Mouse (Mus musculus) cerebellum, postnatal 25 days (tissue): Measurements from ENCODE around the gene Borcs6.
A peak's percentile ranks its signal among the peaks of the same experiment; 100 is the strongest.
"Not testable (repeated sequence)": the region's sequence is repeated elsewhere in the genome, so short reads cannot be mapped to it uniquely, and the experiment has no call there.

Experiments
- DNase-seq, 2 experiments: peaks; one replicate each; pipeline ENCODE4 v3.0.0; 2021; ENCODE audit warnings: mixed read lengths in 2 of 2

Borcs6 gene

DNA sequence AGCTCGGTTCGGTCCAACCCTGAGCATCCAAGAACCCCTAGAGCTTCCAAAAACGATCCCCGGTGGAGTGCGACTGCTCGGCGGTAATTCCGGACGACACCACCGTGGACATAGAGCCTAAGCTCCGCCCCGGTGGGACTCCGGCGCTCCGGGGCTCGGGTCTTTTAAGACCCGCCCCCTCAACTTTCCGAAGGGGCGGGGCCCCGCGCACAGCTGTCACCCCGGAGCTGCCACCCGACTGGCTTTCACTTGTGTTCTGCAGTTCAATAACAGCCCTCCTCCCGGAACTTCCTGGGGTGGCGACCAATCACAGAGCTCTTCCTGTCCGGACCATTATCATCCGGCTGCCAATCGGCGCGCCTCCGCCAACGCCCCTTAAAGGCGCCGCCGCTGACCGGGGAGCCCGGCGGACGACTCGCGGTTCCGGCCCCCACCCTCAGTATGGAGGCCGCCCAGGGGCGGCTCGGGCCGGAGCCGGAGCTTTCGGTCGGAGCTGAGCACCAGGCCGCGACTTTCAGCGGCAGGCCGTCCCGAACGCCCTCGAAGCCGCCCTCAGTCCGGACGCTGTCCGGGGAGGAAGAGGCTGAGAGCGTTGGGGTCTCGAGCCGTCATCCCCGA is at the start of gene Borcs6:
Gene Borcs6 (plus strand): TSS at position 361 of the 618 bp plus-strand sequence.
- peak; percentile 94 to 95 for DNase-seq

GRCm38 (mm10) chr11:69010400-69011323 is 48.9 kb upstream of the Borcs6 start:
- no peak for DNase-seq

DNA sequence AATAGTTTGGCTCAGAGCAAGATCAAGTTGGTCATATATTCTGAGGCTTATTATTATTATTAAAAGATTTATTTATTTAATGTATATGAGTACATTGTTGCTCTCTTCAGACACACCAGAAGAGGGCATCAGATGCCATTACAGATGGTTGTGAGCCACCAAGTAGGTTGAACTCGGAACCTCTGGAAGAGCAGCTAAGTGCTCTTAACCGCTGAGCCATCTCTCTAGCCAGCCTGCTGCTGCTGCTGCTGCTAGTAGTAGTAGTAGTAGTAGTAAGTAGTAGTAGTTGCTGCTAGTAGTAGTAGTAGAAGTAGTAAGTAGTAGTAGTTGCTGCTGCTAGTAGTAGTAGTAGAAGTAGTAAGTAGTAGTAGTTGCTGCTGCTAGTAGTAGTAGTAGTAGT is 48.1 kb upstream of the Borcs6 start:
- not testable (repeated sequence) for DNase-seq

DNA sequence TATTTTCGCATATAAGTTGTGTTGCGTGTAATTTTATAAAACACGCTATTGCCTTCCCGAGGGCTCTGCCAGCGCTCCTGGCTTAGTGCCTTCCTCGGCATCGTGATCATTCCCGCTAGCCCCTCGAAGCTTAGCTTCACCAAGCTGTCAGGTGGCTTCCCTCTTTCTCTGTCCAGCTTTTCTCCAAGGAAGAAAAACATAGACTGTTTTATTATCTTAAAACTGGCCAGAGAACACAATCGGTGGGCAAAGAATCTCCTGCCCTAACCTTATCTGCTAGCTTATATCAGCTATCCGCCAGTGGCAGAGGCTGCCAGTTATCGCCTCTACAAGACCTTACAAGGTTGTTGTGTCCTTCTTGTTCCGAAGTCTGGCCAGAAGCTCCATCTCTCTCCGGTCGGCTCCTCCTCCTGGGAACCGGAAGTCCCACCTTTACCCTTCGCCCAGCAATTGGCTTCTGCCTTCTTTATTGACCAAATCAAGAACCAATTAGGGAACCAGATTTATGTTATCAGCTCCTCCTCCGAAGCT is 47.4 kb upstream of the Borcs6 start:
- DNase-seq: peak; percentile 87 to 90

GRCm38 (mm10) chr11:69015644-69016441 is 43.7 kb upstream of the Borcs6 start, which contains the start of gene Ctc1:
Ctc1 (plus strand) TSS chr11:69015911.
- DNase-seq: peak; percentile 93

- DNase-seq: no peak
Observed at GRCm38 (mm10) chr11:69016755-69017154, 42.8 kb upstream of the Borcs6 start.

DNA sequence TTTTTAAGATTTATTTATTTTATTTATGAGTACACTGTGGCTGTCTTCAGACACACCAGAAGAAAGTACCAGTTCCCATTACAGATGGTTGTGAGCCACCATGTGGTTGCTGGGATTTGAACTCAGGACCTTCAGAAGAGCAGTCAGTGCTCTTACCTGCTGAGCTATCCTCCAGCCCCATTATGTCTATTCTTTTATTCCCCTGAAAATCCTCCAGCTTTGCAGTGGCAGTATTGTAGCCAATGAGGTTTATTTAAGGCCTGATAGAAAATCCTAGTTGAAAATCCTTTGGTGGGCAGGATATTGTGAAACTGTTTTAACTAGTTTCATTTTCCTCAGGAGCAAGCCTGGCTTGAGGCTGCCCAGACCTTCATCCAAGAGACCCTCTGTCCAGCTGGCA is 38.8 kb upstream of the Borcs6 start:
- no peak for DNase-seq

DNA sequence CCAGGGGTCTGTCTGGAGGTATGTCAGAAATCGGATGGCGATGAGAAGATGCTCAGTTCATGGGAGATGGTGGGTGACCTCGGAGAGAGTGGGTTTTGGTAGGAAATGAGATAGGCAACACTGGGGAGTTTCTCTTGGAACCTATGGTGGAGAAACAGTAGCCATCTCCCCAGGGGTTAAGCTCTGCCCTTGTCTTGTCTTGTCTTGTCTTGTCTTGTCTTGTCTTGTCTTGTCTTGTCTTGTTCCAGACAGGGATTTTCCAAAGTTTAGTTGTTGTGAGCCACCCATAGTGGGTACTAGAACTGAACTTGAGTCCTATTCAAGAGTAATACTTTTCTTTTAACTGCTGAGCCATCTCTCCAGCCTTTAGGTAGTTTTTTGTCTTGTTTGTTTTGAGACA is 33.0 kb upstream of the Borcs6 start:
- no peak for DNase-seq

- DNase-seq: no peak
Observed at GRCm38 (mm10) chr11:69028805-69029204, 30.7 kb upstream of the Borcs6 start.

GRCm38 (mm10) chr11:69033552-69033951 is 26.0 kb upstream of the Borcs6 start:
- no peak for DNase-seq

DNA sequence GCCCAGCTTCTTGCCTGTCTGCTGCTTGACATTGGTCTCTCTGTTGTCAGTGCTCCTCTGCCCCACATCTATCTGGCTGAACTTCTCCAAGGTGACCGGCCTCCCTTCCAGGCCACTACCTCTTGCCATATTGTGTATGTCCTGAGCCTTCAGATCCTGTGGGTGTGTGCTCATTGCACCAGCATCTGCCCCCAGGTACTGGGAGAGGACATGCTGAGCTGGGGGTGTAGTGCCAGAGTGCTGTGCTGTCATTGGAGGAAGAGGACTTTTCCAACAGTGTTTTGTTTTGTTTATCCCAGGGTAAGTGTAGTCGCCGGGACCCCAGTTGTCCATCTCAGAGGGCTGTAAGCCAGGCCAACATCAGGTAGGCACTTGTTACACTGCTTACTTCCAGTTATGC is 24.9 kb upstream of the Borcs6 start:
- DNase-seq: no peak

DNA sequence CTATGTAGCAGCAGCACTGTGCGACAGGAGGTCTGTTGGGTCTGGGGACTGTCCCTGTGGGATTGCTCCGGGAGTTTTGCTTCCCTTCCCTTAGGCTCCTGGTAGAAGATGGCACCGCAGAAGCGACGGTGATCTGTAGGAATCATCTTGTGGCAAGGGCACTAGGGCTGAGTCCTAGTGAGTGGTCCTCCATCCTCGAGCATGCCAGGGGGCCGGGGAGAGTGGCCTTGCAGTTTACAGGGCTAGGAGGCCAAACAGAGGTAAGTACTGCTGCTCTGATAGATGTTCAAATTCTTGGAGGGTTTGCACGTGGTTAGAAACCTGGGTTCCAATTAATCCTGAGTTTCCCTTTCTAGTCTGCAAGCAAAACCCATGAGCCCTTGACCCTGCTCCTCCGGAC is 24.1 kb upstream of the Borcs6 start:
- peak; percentile 25 to 47 for DNase-seq

GRCm38 (mm10) chr11:69035849-69036248 is 23.7 kb upstream of the Borcs6 start:
- DNase-seq: peak; percentile 90 to 92

DNA sequence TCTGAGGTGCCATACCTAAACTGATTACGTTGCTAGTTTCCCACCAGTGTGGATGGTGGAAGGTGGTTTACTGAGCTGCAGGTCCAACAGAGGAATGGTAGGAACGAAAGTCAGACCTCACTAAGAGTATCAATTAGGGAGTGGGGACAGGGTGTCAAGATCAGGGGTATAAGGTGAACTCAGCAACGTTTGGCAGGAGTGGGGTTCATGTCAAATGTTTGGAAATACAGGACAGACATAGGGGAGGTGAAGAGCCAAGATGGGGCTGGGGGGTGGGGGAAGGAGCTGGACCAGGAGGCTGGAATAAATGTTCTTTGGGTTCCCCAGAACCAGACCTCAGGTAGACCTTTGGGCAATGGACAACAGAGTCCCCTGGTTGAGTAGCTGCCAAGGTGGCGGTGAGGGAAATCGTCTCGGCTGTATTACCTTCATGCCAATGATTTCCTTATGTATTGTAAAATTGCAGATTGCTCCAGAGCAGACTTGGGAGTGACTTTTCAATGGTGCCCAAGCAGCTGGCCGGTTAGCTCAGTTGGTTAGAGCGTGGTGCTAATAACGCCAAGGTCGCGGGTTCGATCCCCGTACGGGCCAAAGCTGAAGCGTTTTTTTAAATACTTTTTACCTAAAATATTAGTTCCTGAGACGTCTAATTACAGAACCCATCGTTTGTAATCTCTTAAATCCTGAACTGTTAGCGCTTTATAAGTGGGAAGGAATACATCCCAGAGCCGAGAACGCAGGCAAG is 22.9 kb upstream of the Borcs6 start:
- peak; percentile 92 to 93 for DNase-seq

DNA sequence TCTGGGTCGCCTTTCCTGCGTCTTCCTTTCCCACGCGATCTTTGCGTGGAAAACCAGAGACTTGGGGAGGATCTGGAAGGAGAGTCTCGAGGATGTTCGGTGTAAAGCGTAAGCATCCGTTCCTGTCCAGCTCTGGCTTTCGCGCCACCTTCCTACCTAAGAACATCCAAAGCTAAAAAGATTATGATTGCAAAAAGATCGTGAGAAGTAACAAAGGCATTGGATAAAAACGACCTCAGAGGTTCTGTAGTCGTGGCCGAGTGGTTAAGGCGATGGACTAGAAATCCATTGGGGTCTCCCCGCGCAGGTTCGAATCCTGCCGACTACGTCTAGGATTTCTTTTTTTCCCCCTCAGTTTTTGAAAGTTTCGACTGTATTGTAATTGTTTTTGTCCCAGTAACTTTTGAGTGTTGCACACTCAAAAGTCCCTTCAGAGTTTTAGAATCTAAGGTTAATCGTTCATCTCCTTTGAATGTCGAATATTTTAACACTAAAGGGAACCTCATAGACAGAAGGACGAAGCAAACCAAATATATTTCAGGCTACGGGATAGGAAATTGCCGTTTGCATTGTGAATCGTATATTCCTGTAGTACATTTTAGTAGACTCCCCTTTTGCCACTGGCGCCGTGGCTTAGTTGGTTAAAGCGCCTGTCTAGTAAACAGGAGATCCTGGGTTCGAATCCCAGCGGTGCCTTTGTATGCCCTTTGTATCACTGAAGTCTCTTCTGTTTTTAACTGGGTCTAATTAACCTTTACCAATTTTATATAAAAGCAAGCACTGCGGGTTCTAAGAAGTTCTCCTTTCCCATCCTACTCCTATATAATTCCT is 22.1 kb upstream of the Borcs6 start:
- peak; percentile 85 to 90 for DNase-seq

GRCm38 (mm10) chr11:69038173-69038572 is 21.3 kb upstream of the Borcs6 start:
- no peak for DNase-seq

- peak; percentile 71 to 89 for DNase-seq
Observed at GRCm38 (mm10) chr11:69045531-69046394, 13.8 kb upstream of the Borcs6 start, which contains the start of gene Aurkb. Aurkb (plus strand) TSS chr11:69045647.

DNA sequence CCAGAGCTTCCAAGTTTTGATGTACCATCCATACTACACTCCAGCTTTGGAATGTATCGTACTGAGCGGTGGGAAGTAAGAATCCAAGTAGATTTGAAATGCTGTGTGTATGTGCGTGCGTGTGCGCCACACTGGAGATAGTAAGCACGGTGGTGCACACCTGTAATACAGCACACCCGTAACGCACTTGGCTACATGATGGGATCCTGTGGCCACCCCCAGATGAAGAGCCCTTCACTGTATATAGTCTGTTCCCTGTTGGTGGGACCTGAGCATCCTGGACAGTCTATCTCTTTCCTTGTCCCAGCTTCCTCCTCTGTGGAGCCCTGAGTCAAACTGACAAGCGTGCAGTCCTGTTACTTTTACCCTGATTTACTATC is 13.1 kb upstream of the Borcs6 start:
- DNase-seq: no peak

- DNase-seq: no peak
Observed at GRCm38 (mm10) chr11:69047592-69047991, 11.9 kb upstream of the Borcs6 start.

DNA sequence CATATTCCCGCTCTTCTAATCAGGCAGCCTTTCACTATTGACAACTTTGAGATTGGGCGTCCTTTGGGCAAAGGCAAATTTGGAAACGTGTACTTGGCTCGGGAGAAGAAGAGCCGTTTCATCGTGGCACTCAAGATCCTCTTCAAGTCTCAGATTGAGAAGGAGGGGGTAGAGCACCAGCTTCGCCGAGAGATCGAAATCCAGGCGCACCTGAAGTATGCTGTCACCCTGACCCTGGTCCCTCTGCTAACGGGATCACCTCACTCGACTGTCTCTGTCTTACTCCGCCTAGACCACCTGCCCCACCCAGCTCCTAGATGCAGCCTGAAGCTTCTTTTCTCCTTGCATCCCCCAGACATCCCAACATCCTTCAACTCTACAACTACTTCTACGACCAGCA is 11.4 kb upstream of the Borcs6 start:
- no peak for DNase-seq
